Mouse (Mus musculus): ENCODE data around the gene Gm49450. TPM values are rescaled to one million over a fixed set of nuclear protein-coding genes. Genes with fewer than 3 reads are reported as not detected.
"Not testable (repeated sequence)": the region's sequence is repeated elsewhere in the genome, so short reads cannot be mapped to it uniquely, and the experiment has no call there.

Gm49450 gene
- polyA plus RNA-seq, 1 experiment = 2.3 TPM

DNA sequence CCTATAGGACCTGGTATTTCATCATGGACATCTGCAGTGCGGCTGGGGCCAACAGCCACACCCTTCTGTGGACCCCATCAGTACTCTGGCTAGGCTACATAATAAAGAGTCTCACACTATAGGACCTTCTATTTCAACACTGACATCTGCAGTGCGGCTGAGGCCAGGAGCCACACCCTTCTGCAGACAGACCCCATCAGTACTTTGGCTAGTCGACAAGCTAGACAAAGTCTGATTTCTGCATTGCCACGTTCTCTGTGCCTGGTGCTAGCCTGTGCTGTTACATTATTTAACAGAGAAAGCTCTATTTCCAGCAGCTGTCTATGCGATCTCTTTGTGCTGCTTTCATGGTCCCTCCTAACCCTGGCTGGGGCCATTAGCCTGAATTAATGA, 1.3 kb downstream of the Gm49450 start:
- Histone ChIP-seq H3K4me1 (ENCODE audit: control insufficient read depth, insufficient read depth, low read length) (peaks cover 2% of the 10 kb centered on the region), H3K4me3 (ENCODE audit: control insufficient read depth, low read depth, low read length) (peak overlapping the region; percentile 48), H3K27me3 (ENCODE audit: control insufficient read depth, insufficient read depth, low read length) (no peaks in the 10 kb centered on the region), H3K27ac (ENCODE audit: control insufficient read depth, insufficient read depth, low read depth, low read length) (no peak overlapping the region), H3K36me3 (ENCODE audit: control insufficient read depth, insufficient read depth, low read length) (no peaks in the 10 kb centered on the region)
- TF ChIP-seq POLR2A (IDR thresholded peaks at IDR 0.05; ENCODE audit: control insufficient read depth, low read depth, low read length) (no peak), CTCF (IDR thresholded peaks at IDR 0.05; ENCODE audit: control insufficient read depth, insufficient read depth, insufficient replicate concordance, low read depth, low read length) (no peak)

DNA sequence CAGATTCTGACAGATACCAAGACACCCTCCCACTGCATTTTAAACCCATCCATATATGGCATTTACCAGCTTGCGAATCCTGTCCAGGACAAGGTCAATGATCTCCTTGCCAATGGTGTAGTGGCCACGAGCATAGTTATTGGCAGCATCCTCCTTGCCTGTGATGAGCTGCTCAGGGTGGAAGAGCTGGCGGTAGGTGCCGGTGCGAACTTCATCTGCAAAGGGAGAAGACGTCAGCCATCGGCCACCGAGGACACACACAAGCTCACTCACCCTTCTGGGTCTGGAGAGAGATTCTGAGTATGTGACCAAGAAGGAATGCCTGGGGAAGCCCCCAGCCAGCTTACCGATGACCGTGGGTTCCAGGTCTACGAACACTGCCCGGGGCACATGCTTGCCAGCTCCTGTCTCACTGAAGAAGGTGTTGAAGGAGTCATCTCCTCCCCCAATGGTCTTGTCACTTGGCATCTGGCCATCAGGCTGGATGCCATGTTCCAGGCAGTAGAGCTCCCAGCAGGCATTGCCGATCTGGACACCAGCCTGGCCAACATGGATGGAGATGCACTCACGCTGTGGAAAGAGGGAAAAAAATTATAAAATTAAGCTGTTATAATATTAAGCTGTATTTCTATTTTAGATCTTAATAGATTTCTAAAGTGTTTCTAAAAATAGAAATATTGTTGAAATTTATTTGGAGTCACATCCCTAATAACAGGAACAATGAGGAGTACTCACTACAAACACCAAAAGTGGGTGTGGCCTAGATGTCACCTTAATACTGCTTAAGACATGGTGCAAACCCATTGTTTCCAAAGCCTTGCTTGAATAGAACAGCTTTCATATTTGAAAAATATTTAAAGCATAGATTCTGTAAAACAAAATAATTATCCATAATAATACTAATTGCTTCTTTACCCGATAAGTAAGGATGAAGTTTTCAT, 2.0 kb downstream of the Gm49450 start:
- not testable (repeated sequence) for H3K4me3 ChIP-seq (ENCODE audit: control insufficient read depth, low read depth, low read length); H3K27ac ChIP-seq (ENCODE audit: control insufficient read depth, insufficient read depth, low read depth, low read length); H3K36me3 ChIP-seq (ENCODE audit: control insufficient read depth, insufficient read depth, low read length); H3K27me3 ChIP-seq (ENCODE audit: control insufficient read depth, insufficient read depth, low read length); H3K4me1 ChIP-seq (ENCODE audit: control insufficient read depth, insufficient read depth, low read length)

DNA sequence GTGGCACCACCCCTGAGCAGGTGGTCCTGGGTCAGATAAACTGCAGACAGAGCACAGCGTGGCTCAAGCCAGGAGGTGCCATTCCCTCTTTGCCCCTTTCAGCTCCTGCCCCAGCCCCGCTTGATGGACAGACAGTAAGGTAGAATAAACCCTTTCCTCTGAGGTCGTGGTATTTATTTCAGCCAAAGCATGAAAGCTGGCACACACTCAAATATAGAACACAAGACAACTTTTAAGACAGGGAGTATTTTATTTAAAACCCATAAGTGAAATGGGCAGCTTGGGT, 3.8 kb downstream of the Gm49450 start:
- H3K4me3 ChIP-seq (ENCODE audit: control insufficient read depth, low read depth, low read length) = no peak overlapping the region

DNA sequence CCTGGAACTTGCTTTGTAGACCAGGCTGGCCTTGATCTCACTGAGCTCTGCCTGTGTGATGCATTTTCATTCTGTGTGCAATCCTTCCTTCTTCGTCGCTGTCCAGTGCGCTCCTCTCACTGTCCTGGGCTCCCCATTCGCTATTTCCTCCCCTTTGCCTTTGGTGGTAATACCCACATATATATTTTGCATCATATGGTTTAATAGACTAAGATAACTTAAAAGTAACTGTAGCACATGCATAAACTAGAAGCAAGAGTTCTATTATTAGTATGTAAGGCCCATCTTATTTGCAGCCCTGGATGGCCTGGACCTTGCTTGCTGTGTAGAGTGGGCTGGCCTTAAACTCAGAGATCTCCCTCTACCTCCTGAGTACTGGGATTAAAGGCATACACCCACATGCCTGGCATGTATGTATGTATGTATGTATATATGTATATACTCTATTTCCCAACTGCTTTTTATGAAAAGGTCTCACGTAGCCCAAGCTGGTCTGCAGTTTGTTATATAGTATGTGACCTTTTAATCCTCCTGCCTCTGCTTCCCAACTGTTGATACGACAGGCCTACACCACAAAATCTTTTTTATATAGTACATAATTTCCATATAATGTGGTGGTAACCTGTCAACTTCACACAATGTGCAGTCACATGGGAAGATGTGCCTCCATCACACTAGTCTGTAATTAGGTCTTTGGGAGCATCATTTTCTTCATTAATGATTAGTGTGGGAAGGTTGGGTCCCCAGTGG, 4.3 kb downstream of the Gm49450 start:
- Histone ChIP-seq H3K4me3 (ENCODE audit: control insufficient read depth, low read depth, low read length) (no peak overlapping the region), H3K27me3 (ENCODE audit: control insufficient read depth, insufficient read depth, low read length) (no peaks in the 10 kb centered on the region), H3K36me3 (ENCODE audit: control insufficient read depth, insufficient read depth, low read length) (no peaks in the 10 kb centered on the region), H3K27ac (ENCODE audit: control insufficient read depth, insufficient read depth, low read depth, low read length) (no peak overlapping the region), H3K4me1 (ENCODE audit: control insufficient read depth, insufficient read depth, low read length) (peaks cover 2% of the 10 kb centered on the region)
- TF ChIP-seq CTCF (IDR thresholded peaks at IDR 0.05; ENCODE audit: control insufficient read depth, insufficient read depth, insufficient replicate concordance, low read depth, low read length) (no peak), POLR2A (IDR thresholded peaks at IDR 0.05; ENCODE audit: control insufficient read depth, low read depth, low read length) (no peak)

More for the DNA sequence above, 3.8 kb downstream of the Gm49450 start:
- no peaks in the 10 kb centered on the region for H3K36me3 ChIP-seq (ENCODE audit: control insufficient read depth, insufficient read depth, low read length)
- no peaks in the 10 kb centered on the region for H3K27me3 ChIP-seq (ENCODE audit: control insufficient read depth, insufficient read depth, low read length)
- TF ChIP-seq CTCF (IDR thresholded peaks at IDR 0.05; ENCODE audit: control insufficient read depth, insufficient read depth, insufficient replicate concordance, low read depth, low read length) (no peak), POLR2A (IDR thresholded peaks at IDR 0.05; ENCODE audit: control insufficient read depth, low read depth, low read length) (no peak)
- peaks cover 2% of the 10 kb centered on the region for H3K4me1 ChIP-seq (ENCODE audit: control insufficient read depth, insufficient read depth, low read length)
- no peak overlapping the region for H3K27ac ChIP-seq (ENCODE audit: control insufficient read depth, insufficient read depth, low read depth, low read length)

DNA sequence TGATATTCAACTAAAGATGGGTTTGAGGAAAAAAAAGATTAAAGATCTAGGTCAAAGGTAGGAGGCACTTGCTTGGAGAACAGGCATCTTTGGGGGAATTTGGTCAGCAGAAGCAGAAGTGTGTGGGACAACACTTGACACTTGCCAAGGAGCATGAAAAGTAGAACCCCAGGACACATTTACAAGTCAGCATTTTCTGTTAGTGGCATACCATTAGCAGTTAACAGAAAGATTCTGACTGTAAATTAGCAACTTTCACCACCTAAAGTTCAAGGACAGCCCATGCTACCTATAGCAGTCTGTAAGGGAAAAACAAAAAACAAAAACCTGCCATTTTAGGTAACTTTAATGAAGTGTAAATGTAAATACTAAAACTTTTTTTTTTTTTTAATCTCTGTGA, 5.0 kb downstream of the Gm49450 start:
- H3K27me3 ChIP-seq (ENCODE audit: control insufficient read depth, insufficient read depth, low read length) = no peaks in the 10 kb centered on the region
- TF ChIP-seq POLR2A (IDR thresholded peaks at IDR 0.05; ENCODE audit: control insufficient read depth, low read depth, low read length) (no peak), CTCF (IDR thresholded peaks at IDR 0.05; ENCODE audit: control insufficient read depth, insufficient read depth, insufficient replicate concordance, low read depth, low read length) (no peak)
- H3K4me1 ChIP-seq (ENCODE audit: control insufficient read depth, insufficient read depth, low read length) = peaks cover 2% of the 10 kb centered on the region

DNA sequence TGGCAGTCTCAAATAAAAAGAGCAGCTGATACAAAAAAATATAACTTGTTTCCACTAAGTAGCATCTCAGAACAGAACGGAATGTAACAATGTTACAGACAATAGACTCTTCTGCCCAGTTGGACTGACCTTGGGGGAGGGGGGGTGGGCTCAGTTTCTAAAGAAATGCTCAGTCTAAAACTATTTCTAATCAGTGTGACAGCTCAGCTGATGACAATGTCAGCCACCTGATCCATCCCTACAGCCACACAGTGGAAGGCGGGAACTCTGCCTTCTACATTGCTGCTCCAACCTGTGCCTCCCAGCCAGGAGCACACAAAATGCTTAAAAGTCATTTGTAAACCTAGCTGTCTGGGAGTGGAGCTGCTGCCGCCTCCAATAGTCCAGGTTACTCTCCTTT, 5.5 kb downstream of the Gm49450 start:
- H3K27ac ChIP-seq (ENCODE audit: control insufficient read depth, insufficient read depth, low read depth, low read length) = no peak overlapping the region
- no peak overlapping the region for H3K4me3 ChIP-seq (ENCODE audit: control insufficient read depth, low read depth, low read length)
- no peaks in the 10 kb centered on the region for H3K36me3 ChIP-seq (ENCODE audit: control insufficient read depth, insufficient read depth, low read length)
- no peaks in the 10 kb centered on the region for H3K27me3 ChIP-seq (ENCODE audit: control insufficient read depth, insufficient read depth, low read length)
- TF ChIP-seq CTCF (IDR thresholded peaks at IDR 0.05; ENCODE audit: control insufficient read depth, insufficient read depth, insufficient replicate concordance, low read depth, low read length) = no peak
- TF ChIP-seq POLR2A (IDR thresholded peaks at IDR 0.05; ENCODE audit: control insufficient read depth, low read depth, low read length) = no peak
- peaks cover 2% of the 10 kb centered on the region for H3K4me1 ChIP-seq (ENCODE audit: control insufficient read depth, insufficient read depth, low read length)

More for the DNA sequence above, 5.0 kb downstream of the Gm49450 start:
- H3K4me3 ChIP-seq (ENCODE audit: control insufficient read depth, low read depth, low read length) = no peak overlapping the region
- no peaks in the 10 kb centered on the region for H3K36me3 ChIP-seq (ENCODE audit: control insufficient read depth, insufficient read depth, low read length)
- H3K27ac ChIP-seq (ENCODE audit: control insufficient read depth, insufficient read depth, low read depth, low read length) = no peak overlapping the region

DNA sequence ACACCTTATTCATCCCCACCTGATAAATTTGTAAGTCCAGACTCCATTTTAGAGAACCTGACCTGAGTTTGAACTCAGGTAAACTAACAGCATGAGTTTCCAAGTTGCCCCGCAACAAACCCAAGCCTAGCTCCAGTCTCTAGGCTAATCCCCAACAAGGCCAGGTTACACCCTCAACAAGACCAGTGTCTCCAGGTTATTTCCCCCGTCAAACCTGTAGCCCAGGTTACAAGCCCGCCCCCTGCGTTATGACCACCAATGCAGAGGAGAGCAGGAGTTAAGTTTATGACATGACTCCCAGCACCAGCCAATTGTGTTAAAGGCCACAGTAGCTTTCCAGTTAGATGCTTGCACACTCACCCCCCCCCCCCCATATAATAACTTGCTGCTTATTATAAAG, 10.2 kb downstream of the Gm49450 start:
- Histone ChIP-seq H3K27ac (ENCODE audit: control insufficient read depth, insufficient read depth, low read depth, low read length) (no peak overlapping the region), H3K36me3 (ENCODE audit: control insufficient read depth, insufficient read depth, low read length) (no peaks in the 10 kb centered on the region)
- TF ChIP-seq CTCF (IDR thresholded peaks at IDR 0.05; ENCODE audit: control insufficient read depth, insufficient read depth, insufficient replicate concordance, low read depth, low read length) (no peak), POLR2A (IDR thresholded peaks at IDR 0.05; ENCODE audit: control insufficient read depth, low read depth, low read length) (no peak)

More for the DNA sequence above, 10.2 kb downstream of the Gm49450 start:
- H3K4me3 ChIP-seq (ENCODE audit: control insufficient read depth, low read depth, low read length) = no peak overlapping the region
- no peaks in the 10 kb centered on the region for H3K4me1 ChIP-seq (ENCODE audit: control insufficient read depth, insufficient read depth, low read length)
- H3K27me3 ChIP-seq (ENCODE audit: control insufficient read depth, insufficient read depth, low read length) = no peaks in the 10 kb centered on the region

Measured in testis, adult 2 months (tissue).